Mouse (Mus musculus): Measurements from ENCODE around the gene Ccdc27. TPM values are rescaled to one million over a fixed set of nuclear protein-coding genes. Genes with fewer than 3 reads are reported as not detected.
A peak's percentile ranks its signal among the peaks of the same experiment; 100 is the strongest.

Ccdc27 gene
- total RNA-seq, 2 experiments from 2014 or later: not detected

DNA sequence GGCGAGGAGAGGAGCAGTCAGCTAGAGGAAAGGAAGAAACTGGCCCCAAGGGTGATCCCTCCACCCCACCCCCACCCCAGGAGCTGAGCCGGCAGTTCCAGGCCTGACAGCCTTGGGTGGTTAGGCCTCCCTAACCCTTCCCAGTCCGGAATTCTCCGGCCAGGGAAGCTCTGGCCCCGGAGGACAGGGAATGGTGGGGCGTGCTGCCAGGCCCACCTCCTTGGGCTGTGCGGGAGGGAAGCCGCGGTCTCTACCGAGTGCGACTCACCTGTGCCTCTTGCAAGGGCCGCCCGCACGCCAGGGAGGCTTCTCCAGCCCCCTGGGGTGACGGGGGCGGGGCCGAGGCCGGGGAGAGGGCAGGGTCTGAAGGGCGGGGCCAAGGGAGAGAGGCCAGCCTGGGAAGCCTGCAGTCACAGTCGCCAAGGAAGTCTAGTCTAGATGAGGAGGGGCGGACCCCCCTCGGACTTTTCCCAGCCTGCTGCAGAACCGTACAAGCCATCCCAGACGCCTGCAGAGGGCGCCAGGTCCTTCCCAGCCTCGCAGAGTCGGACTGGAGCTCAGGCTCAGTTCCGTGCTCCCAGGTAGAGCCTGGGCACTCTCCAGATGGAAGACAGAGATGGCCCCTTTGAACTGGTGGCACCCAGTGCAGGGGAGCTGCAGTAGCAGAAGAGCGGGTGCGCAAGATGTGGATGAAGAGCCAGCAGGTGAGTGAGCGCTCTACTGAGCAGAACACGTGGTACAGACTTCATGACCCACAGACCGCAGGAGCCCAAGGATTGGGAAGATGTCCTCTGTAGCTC lies 16.6 kb downstream of the Ccdc27 start, which contains the start of gene Smim1:
Smim1 (minus strand) TSS at position 590 of the 800 bp plus-strand sequence.
- peak; percentile 77 for DNase-seq

DNA sequence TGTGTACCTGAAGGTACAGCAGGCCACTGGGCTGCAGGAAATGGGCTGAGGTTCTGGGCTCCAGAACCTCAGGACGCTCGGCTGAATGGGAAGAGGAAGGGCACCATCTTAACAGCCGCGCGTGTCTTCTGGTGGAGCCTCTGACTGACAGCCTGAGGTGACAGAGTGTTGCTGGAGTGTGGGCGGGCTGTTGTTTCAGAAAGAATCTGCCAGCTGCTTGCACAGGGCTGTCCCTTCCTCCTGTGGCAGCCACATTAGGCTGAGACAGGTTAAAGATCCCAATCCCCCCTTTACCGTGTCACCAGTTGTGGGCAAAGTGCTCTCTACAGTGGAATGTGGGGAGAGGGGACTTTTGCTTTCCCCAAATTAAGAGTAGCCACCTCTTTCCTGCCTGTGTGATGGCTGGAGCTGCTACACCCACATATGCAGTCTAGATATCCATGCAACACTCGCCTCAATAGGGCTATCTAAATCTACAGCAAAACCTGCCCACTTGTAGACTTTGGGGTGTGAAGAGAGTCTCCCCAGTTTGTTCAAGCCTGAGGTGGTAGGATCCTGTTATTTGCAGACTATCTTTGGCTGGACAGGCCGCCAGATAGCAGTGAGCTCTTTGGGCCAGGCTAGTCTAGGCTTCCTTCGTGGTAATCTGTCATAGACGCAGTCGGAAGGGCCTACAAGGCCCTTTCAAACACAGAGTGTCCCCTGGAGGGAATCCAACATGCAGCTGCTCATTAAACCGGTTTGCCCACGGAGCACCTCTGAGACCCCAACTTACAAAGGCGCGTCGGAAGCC lies 17.6 kb downstream of the Ccdc27 start:
- no peak for DNase-seq

DNA sequence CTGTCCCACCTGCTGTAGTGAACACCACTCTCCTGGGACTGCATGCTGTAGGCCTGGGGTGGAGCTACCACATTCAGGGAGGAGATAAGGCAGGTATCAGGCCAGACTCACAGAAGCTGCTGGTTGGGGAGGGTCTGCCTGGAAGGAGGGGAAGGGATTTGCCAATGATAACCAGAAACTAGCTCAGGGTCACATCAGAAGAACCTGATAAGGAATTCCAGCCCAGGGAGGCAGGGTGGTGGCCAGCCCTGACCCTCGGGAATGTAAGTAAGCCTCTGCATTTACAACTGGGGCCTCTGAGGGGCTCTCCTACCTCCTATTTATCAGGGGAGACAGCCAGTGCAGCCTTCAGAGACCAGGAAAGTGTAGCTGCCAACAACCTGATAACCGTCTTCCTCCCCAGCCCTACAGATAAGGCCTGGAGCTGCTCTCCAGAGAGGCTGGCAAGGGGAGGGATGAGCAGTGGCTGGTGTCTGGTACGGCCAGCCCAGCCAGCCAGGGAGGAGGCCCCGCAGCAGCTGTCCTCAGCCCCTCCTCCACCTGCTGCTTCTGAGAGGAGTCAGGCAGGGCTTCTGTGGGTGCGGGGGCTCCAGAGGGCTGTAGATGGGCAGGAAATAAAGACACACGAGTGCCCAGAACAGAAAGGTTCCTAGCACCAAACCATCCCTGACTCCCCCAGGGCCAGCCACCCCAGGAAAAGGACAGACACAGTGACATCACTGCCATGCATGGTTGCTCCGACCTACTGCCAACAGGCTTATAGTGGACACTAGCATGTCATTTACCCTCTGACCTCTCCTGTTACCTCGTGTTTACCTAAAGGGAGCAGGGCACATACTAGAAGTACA lies 18.5 kb downstream of the Ccdc27 start:
- peak; percentile 27 for DNase-seq

GRCm38 (mm10) chr4:154022844-154023243 lies 19.6 kb downstream of the Ccdc27 start:
- no peak for DNase-seq

DNA sequence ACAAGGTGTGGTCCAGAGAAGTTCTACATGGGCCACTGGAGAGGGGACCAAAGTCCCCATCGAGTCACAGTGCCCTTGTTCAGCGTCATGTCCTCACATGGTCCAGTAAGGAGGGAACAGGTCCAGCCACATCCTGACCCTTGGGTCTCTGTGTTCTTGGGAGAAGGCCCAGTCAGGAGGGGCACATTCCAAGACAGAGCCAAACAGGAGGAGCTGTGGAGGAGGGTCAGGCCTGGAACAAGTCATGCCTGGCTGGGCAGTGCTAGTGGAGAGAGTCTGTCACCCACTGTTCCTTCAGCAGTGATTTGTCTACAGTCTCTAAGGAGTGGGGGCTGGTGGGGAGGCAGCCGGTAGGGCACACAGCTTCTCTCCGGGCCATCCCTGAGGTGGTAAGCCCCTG lies 20.1 kb downstream of the Ccdc27 start:
- peak; percentile 44 for DNase-seq

GRCm38 (mm10) chr4:154021432-154021831 lies 21.0 kb downstream of the Ccdc27 start:
- DNase-seq: peak; percentile 35

DNA sequence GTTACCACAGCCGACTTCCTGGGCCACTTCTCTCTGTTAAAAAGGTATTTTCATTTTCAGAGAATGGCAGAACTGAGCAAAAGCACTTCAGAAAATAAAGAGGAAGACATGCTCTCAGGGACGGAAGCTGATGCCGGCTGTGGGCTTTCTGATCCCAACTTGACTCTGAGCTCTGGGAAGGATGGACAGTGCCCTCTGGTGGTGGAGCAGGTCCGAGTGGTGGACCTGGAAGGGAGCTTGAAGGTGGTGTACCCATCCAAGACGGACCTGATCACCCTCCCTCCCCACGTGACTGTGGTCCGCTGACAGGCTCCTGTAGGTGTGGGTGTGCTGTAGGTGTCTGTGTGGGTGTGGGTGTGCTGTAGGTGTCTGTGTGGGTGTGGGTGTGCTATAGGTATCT lies 22.9 kb downstream of the Ccdc27 start:
- peak; percentile 61 for DNase-seq

GRCm38 (mm10) chr4:154015476-154015875 lies 27.0 kb downstream of the Ccdc27 start:
- DNase-seq: no peak

DNA sequence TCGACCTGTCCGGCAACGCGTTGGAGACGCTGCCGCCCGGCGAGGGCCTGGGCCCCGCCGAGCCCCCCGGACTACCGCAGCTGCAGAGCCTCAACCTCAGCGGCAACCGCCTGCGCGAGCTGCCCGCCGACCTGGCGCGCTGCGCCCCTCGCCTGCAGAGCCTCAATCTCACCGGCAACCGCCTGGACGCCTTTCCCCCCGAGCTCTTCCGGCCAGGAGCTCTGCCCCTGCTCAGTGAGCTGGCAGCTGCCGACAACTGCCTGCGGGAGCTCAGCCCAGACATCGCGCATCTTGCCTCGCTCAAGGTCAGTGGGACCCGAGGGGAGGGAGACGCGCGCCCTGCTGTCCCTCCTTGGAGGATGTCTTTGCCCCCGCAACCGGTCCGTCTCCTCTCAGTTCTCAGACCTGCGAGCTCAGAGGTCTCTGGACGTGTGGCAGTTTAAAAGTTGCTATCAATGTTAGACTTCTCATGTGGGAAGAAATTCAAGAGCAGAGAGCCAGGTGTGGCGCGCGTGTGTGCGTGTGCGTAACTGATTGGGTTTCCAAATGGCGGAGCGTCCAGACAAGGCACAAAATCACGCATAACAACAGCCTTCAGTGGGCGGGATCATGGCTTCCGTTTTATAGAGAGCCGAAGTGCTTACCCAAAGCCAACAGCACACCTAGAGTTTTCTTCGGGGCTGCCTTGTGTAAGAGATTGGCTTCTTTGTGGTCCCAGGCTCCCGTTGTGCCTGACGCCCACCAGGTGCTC lies 30.2 kb downstream of the Ccdc27 start:
- DNase-seq: peak; percentile 39

DNA sequence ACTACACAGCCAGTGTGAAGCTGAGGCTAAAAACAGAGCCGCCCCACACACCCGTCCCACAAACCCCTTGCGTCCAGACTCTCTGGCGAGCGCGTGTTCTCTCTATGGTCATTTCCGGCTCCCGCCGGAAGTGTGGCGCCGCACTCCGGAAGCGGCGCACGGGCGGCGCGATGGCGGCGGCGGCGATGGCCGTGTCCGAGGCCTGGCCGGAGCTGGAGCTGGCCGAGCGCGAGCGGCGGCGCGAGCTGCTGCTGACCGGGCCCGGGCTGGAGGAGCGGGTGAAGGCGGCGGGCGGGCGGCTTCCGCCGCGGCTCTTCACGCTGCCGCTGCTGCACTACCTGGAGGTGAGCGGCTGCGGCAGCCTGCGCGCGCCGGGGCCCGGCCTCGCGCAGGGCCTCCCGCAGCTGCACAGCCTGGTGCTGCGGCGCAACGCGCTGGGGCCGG lies 30.8 kb downstream of the Ccdc27 start, which contains the start of gene Lrrc47:
Lrrc47 (plus strand) TSS at position 86 of the 444 bp plus-strand sequence.
- DNase-seq: peak; percentile 84

- no peak for DNase-seq
Observed at GRCm38 (mm10) chr4:154010907-154011645, 31.4 kb downstream of the Ccdc27 start.

DNA sequence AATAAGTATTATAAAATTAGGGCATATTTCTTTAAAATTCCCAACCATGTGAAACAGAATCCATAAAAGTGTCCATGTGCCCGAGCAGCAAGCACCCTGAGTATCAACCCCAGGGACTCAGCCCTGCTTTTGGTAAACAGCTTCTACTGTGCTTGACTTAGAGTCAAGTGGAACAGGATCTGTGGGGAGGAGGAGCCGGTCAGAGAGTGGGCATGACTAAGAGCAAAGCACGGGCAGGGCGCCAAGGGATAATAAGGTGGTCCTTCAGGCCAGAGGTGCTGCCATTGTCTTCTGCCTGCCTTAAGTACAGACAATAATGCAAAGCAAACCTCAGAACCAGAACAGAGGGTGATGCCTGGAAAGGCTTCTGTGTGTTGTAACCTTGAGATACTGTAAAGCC lies 34.7 kb downstream of the Ccdc27 start:
- DNase-seq: no peak

- DNase-seq: no peak
Observed at GRCm38 (mm10) chr4:154006264-154006663, 36.2 kb downstream of the Ccdc27 start.

DNA sequence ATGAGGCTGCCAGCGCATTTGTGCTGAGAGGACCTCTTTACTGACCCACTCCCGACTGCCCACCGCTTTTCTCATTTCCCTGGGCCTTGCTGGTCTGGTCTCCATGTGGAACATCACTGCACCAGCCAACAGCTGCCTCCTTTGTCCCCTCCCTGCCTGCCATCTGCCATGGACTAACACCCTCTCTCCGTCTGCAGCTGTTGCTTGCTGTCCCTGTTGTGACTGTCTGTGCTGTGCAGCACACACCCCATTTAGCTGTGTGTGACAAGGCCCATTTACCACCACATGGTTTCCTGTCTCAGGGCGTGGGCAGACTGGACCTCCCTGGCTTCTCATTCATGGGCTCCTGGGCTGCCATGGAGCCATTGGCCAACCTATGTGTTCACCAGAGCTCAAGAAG lies 37.0 kb downstream of the Ccdc27 start:
- DNase-seq: no peak

GRCm38 (mm10) chr4:153993505-153993904 lies 49.0 kb downstream of the Ccdc27 start:
- DNase-seq: no peak

DNA sequence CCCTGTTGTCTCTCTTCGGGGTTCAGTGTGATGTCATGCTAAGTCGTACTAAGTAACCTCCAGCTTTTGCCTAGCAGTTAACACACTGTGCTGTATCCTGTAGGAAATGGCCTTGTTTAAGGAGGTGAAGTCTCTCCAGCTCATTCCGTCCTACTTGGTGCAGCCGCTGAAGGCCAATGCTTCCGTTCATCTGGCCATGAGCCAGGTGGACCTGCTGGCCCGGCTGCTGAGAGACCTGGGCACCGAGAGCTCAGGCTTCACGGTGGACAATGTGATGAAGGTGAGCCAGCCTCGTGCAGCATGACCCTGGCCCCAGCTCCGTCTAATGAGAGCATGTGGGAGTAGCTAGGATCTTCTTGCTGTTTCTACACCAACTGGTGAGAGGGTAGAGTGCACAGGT lies 49.8 kb downstream of the Ccdc27 start:
- no peak for DNase-seq

DNA sequence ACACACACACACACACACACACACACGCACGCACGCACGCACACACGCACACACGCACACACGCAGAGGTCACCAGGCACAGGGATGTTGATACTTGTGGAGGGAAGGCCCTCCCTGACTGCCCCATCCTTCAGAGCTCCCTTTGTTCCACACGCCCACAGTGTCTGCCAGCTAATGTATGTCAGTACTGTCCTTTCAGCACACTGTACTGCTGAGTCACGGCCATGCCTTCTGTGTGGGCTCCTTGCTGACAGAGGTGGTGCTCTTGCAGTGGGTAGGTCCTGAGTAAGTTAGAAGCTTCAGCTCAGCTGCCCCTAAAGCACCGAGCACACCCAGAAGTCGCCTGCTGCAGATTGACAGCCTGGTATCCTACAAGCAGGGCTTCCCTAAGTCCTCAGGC lies 62.0 kb downstream of the Ccdc27 start:
- no peak for DNase-seq

- DNase-seq: no peak
Observed at GRCm38 (mm10) chr4:153979243-153979642, 63.2 kb downstream of the Ccdc27 start.
